Mouse (Mus musculus) liver, postnatal 0 days (tissue): Measurements from ENCODE around the gene Gse1.

Source experiments
- CTCF ChIP-seq: sonication (generic); IDR thresholded peaks from 2 replicates; pipeline ENCODE4 v1.5.1; 2016; ENCODE audit warnings: antibody characterized with exemption, low read depth
- EP300 ChIP-seq: IDR thresholded peaks from 2 replicates; pipeline ENCODE4 v1.6.1; 2016; ENCODE audit warnings: antibody characterized with exemption, low read depth, mild to moderate bottlenecking

DNA sequence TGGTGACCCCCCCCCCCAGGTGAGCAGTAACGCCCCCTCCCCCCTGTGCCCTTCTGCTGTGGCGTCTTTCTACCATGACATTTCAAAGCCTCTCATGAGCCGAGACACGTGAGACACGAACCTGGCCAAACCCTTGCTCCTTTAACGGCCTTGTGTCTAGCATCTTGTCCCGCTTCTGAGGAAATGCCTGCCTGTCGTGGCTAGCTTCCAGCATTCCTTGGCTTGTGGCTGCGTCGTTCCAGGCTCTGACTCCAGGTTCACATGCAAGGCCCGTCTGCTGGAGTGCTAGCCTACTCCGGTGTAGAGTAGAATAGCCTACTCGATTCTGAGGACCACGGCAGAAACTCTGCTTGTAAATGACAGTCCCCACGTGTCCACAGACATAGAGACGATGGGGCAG lies 150.1 kb downstream of the Gse1 start:
- TF ChIP-seq CTCF = no peak
- TF ChIP-seq EP300 = no peak
